Mouse (Mus musculus) forebrain, embryonic 12.5 days (tissue): ENCODE results near the gene Tcap. TPM values are rescaled to one million over a fixed set of nuclear protein-coding genes. Genes with fewer than 3 reads are reported as not detected.

Experiments used
- ATAC-seq: fragments of 200-750 bp; cut with Nextera tagmentation; 2 replicates; pipeline ENCODE4 v1.8.0; 2017; ENCODE audit warnings: moderate TSS enrichment; ENCODE audit not compliant: low FRiP score
- H3K27ac ChIP-seq: fragments of 300-500 bp; sonication (generic); 2 replicates; pipeline ENCODE4 v1.5.1; 2016; ENCODE audit warnings: mild to moderate bottlenecking
- H3K27me3 ChIP-seq: fragments of 300-500 bp; sonication (generic); 2 replicates; pipeline ENCODE4 v1.6.1; 2016; ENCODE audit warnings: mild to moderate bottlenecking
- H3K36me3 ChIP-seq: fragments of 300-500 bp; sonication (generic); replicated peaks from 2 replicates; pipeline ENCODE4 v1.6.1; 2016; ENCODE audit warnings: mild to moderate bottlenecking
- H3K4me1 ChIP-seq: fragments of 300-500 bp; sonication (generic); 2 replicates; pipeline ENCODE4 v1.6.1; 2016
- H3K4me2 ChIP-seq: fragments of 300-500 bp; sonication (generic); 2 replicates; pipeline ENCODE4 v1.6.1; 2016; ENCODE audit warnings: mild to moderate bottlenecking, moderate library complexity
- H3K4me3 ChIP-seq: fragments of 300-500 bp; sonication (generic); replicated peaks from 2 replicates; pipeline ENCODE4 v1.5.1; 2016; ENCODE audit warnings: mild to moderate bottlenecking
- H3K9ac ChIP-seq: fragments of 300-500 bp; sonication (generic); 2 replicates; pipeline ENCODE4 v1.6.1; 2016; ENCODE audit warnings: mild to moderate bottlenecking
- H3K9me3 ChIP-seq: fragments of 300-500 bp; sonication (generic); 2 replicates; pipeline ENCODE4 v1.6.1; 2016
- whole genome bisulfite sequencing: fragments of 180-500 bp; shearing (Covaris S2); methylation state at CpG from one replicate; pipeline ENCODE4 v1.1.7; 2016; 5-methylcytosine and 5-hydroxymethylcytosine counted together
- polyA plus RNA-seq: library from polyadenylated mRNA; unstranded; fragments of >200 nt; fragmentation: Nextera tagmentation; extraction: Ambion mirVana; gene quantifications from 2 replicates; pipeline ENCODE4 v1.2.1, GENCODE M21; 2016

The Tcap gene
- polyA plus RNA-seq, 1 experiment from 2014 or later, result 0.20 TPM

DNA sequence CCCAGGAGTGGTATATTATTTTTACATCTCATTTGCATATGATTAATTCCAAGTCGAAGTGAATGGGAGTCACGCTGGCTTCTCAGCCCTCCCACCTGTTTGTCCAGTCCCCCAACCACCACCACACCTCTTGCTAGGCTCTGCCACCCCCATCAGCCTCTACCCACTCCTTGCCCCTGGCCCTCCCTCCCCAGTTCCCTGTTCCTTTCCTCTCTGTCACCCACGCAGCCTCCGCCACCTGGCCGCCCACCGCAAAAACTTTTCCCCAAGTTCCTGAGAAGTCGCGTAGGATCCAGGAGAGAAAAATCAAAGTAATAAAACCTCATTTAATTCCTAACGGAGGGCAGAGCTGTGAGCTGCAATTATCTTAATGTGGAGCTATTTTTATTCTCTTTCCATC is 37.4 kb upstream of the Tcap start:
- no peak overlapping the region for H3K27ac ChIP-seq
- no peaks in the 10 kb centered on the region for H3K36me3 ChIP-seq
- H3K27me3 ChIP-seq, result peaks cover 86% of the 10 kb centered on the region
- peaks cover 32% of the 10 kb centered on the region for H3K4me1 ChIP-seq
- H3K9me3 ChIP-seq, result no peaks in the 10 kb centered on the region
- no peak for ATAC-seq
- 0 out of 2 replicates have a peak overlapping the region, but pooled peaks have one; percentile 17 for H3K9ac ChIP-seq
- 7% methylated on average over 9 of the region's 9 CpGs for WGBS
- no peak overlapping the region for H3K4me3 ChIP-seq
- H3K4me2 ChIP-seq, result no peak overlapping the region

DNA sequence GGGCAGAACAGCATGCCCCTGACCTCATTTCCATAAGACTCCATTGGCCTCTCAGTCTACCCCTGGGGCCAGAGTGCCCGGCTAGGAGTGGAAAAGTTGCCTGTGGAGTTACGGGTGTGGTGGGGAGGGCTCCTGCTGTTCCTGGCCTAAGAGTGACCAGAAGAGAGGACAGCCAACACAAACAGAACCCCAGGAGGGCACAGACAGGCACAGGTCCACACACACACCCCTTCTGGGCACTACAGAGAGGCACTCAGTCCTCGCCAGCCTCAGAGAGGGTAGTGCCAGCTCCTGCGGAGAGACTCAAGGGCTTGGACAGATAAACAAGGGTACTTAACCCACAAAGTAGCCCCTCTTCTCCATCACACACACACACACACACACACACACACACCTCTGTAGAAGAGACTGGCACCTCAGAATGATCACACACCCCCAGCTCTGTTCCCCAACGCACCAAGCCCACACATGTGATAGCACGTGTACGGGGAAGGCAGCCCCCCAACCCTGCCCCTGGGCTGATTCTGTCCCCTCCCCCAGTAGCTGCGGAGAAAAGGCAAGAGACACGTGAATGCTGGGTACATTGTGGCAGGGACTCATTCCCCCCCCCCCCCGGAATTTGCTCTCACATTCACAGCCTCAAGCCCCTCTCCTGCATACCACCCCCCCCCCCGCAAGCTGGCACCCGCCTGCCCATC is 36.1 kb upstream of the Tcap start:
- Histone ChIP-seq H3K36me3 (no peaks in the 10 kb centered on the region), H3K9ac (0 out of 2 replicates have a peak overlapping the region, but pooled peaks have one; percentile 55), H3K4me1 (peaks cover 24% of the 10 kb centered on the region), H3K9me3 (no peaks in the 10 kb centered on the region), H3K27me3 (peaks cover 86% of the 10 kb centered on the region), H3K4me3 (peak overlapping the region; percentile 49), H3K27ac (no peak overlapping the region), H3K4me2 (peak overlapping the region; percentile 93)
- WGBS, result 3% methylated on average over 12 of the region's 12 CpGs
- no peak for ATAC-seq

DNA sequence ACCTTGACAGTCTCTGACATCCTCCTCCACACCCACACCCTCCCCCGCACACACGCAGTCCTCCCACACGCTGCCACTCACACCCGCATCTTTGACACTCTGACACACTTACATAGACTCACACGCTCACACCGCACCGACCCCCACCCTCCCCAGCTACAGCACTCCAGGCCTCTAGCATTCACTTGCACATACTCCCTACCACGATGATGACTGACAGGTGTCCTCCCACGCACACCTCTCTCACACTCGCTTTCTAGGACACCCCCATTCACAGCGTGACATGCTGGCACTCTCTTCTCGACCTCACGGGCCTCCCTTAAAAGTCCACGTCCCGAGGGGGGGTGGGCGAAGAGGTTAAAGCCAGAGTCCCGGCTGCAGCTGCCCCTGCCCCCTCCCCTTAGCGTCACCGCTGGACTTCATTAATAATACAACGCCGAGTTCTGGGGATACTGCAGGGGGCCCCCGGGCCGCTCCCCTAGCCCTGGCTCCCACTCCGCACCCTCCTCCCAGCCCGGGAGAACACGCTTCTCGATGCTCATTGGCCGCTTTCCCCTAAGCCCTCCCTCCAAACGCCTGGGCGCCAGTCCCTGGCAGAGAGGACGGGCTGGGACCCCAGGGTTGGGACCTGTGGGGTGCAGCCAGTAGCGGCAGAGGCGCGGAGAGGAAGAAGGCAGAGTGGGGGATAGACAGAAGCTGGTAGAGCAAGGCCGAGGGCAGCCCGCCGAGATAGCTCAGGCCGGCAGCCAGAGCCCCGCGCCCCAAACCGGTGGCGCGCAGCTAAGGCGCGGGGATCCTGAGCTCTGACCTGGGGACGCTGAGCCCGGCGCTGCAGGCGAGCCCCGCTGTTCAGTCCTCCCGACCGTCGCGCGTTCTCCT is 35.3 kb upstream of the Tcap start, which contains the start of gene Ppp1r1b:
TSS of gene Ppp1r1b (plus strand) at position 322 of the 879 bp plus-strand sequence.
- peaks cover 94% of the 10 kb centered on the region for H3K27me3 ChIP-seq
- peak within 1 kb of the TSS; percentile 49 for H3K4me3 ChIP-seq
- WGBS, result under 1% methylated on average over 47 of the region's 55 CpGs
- ATAC-seq, result peak; percentile 72
- H3K4me1 ChIP-seq, result peaks cover 24% of the 10 kb centered on the region
- no peaks in the 10 kb centered on the region for H3K9me3 ChIP-seq
- peak within 1 kb of the TSS; percentile 55 for H3K9ac ChIP-seq
- no peak within 1 kb of the TSS for H3K27ac ChIP-seq
- H3K36me3 ChIP-seq, result no peaks in the 10 kb centered on the region
- H3K4me2 ChIP-seq, result peak within 1 kb of the TSS; percentile 93

DNA sequence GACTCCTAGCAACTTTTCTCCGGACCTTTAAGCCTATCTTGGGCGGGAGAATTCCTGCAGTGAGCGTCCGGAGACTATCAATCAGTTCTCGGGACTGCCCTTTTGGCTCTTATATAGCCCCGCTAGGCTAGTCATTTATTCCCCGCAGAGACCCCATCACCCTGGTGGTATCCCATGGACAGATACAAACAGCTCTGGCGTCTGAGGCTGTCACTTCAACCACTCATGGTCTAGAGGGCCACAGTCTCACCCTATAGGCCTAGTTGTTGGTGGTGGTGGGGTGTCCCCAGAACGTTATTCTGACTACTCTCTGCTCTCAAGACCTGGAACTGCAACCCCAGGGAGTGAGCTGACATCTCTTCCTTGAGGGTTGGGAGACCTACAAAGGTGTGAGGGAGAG is 34.3 kb upstream of the Tcap start:
- no peak for ATAC-seq
- peak overlapping the region; percentile 93 for H3K4me2 ChIP-seq
- H3K9me3 ChIP-seq, result no peaks in the 10 kb centered on the region
- peak overlapping the region; percentile 49 for H3K4me3 ChIP-seq
- no peak overlapping the region for H3K27ac ChIP-seq
- H3K4me1 ChIP-seq, result peaks cover 24% of the 10 kb centered on the region
- H3K36me3 ChIP-seq, result no peaks in the 10 kb centered on the region
- H3K27me3 ChIP-seq, result peaks cover 94% of the 10 kb centered on the region
- WGBS, result 1% methylated on average over 9 of the region's 9 CpGs
- H3K9ac ChIP-seq, result 0 out of 2 replicates have a peak overlapping the region, but pooled peaks have one; percentile 55

- Histone ChIP-seq H3K27me3 (peaks cover 91% of the 10 kb centered on the region), H3K4me1 (peaks cover 21% of the 10 kb centered on the region), H3K27ac (no peak overlapping the region), H3K36me3 (no peaks in the 10 kb centered on the region), H3K9me3 (no peaks in the 10 kb centered on the region), H3K4me3 (no peak overlapping the region), H3K9ac (no peak overlapping the region), H3K4me2 (no peak overlapping the region)
- WGBS, result 76% methylated on average over 18 of the region's 18 CpGs
- ATAC-seq, result no peak
Observed at GRCm38 (mm10) chr11:98352272-98352990, 31.2 kb upstream of the Tcap start.

GRCm38 (mm10) chr11:98353651-98354211 is 29.9 kb upstream of the Tcap start:
- Histone ChIP-seq H3K9me3 (no peaks in the 10 kb centered on the region), H3K4me3 (no peak overlapping the region), H3K4me2 (no peak overlapping the region), H3K9ac (0 out of 2 replicates have a peak overlapping the region, but pooled peaks have one; percentile 36), H3K27ac (no peak overlapping the region), H3K36me3 (no peaks in the 10 kb centered on the region), H3K4me1 (peaks cover 14% of the 10 kb centered on the region), H3K27me3 (peaks cover 78% of the 10 kb centered on the region)
- WGBS, result 40% methylated on average over 8 of the region's 8 CpGs
- ATAC-seq, result no peak

DNA sequence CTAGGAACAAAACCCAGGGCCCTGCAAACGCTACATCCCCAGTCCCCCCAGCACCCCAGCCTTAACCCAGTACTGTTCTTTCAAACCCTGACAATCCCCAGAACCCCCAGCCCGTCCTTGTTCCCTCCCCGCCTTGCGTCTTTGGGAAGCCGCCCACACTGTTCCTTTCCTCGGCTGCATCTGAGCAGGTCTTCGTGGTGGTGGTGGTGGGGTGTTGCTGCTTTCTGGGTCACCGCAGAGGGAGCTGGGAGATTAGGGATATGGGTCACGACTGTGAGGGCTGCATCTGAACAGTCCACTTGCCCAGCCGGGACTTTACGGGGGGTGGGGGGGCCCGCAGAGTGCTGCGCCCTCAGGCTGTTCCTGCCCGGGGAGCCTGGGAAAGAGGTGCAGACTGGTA is 29.2 kb upstream of the Tcap start:
- no peaks in the 10 kb centered on the region for H3K9me3 ChIP-seq
- no peak overlapping the region for H3K9ac ChIP-seq
- H3K36me3 ChIP-seq, result no peaks in the 10 kb centered on the region
- H3K4me1 ChIP-seq, result peaks cover 15% of the 10 kb centered on the region
- no peak overlapping the region for H3K4me3 ChIP-seq
- H3K27ac ChIP-seq, result no peak overlapping the region
- ATAC-seq, result no peak
- peaks cover 70% of the 10 kb centered on the region for H3K27me3 ChIP-seq
- no peak overlapping the region for H3K4me2 ChIP-seq
- WGBS, result 62% methylated on average over 14 of the region's 14 CpGs

- no peak overlapping the region for H3K4me3 ChIP-seq
- H3K9ac ChIP-seq, result no peak overlapping the region
- no peak overlapping the region for H3K4me2 ChIP-seq
- WGBS, result 8% methylated on average over 6 of the region's 6 CpGs
- H3K9me3 ChIP-seq, result no peaks in the 10 kb centered on the region
- ATAC-seq, result no peak
- peaks cover 57% of the 10 kb centered on the region for H3K27me3 ChIP-seq
- no peaks in the 10 kb centered on the region for H3K36me3 ChIP-seq
- no peak overlapping the region for H3K27ac ChIP-seq
- peaks cover 29% of the 10 kb centered on the region for H3K4me1 ChIP-seq
Observed at GRCm38 (mm10) chr11:98355732-98356299, 27.8 kb upstream of the Tcap start.

- H3K4me3 ChIP-seq, result no peak overlapping the region
- peaks cover 37% of the 10 kb centered on the region for H3K4me1 ChIP-seq
- WGBS, result 77% methylated on average over 7 of the region's 7 CpGs
- no peaks in the 10 kb centered on the region for H3K36me3 ChIP-seq
- no peak overlapping the region for H3K4me2 ChIP-seq
- H3K9me3 ChIP-seq, result no peaks in the 10 kb centered on the region
- no peak overlapping the region for H3K9ac ChIP-seq
- H3K27me3 ChIP-seq, result peaks cover 47% of the 10 kb centered on the region
- no peak overlapping the region for H3K27ac ChIP-seq
- no peak for ATAC-seq
Observed at GRCm38 (mm10) chr11:98356625-98357394, 26.8 kb upstream of the Tcap start.

DNA sequence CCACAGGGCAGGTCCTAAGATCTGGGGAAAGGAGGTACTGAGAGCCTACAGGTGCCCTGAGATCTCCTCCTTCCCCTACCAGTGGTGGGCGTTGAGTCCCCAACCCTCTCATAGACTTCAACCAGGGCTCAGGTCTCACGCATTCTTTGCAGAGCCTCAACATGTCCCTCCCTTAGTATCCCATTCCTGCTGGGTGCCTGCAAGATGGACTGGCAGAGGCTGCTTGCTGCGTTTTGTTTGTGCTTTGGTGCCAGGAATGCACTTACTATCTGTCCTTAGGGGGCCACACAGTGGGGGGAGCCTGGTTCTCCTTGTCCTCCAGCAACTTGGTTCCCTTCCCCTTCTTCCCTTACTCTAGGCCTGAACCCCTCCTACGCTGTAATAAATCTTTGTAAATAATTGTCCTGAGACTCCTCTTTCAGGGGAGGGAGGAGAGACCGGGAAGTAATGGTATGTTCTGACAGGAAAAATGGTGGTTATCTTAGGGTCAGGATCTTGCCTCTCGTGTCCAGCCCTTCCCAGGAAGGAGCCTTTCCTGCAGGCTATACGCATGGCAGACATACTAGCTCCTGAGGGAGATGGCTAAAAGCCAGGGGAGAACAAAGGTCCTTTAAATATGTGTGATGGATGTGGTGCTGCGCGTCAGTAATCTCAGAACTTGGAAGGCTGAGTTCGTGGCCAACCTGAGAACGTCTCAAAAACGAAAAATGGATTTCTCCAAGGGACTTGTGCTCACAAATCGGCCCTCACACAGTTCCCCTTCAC is 26.0 kb upstream of the Tcap start:
- Histone ChIP-seq H3K9ac (peak overlapping the region; percentile 80), H3K4me1 (peaks cover 37% of the 10 kb centered on the region), H3K9me3 (no peaks in the 10 kb centered on the region), H3K4me3 (peak overlapping the region; percentile 59), H3K36me3 (no peaks in the 10 kb centered on the region), H3K27me3 (peaks cover 39% of the 10 kb centered on the region), H3K27ac (peak overlapping the region; percentile 80; the same call in 1 of the 2 replicates), H3K4me2 (peak overlapping the region; percentile 82)
- 10% methylated on average over 13 of the region's 13 CpGs for WGBS
- ATAC-seq, result 0 out of 2 replicates have a peak, but pooled peaks have one; percentile 17
